Mouse (Mus musculus) CD4-positive, CD25-positive, alpha-beta regulatory T cell, adult 2 months (primary cell): ENCODE measurements at regions not wholly inside any gene's neighbourhood (a gene's known extent, or its start where the extent isn't known, plus 50 kb on each side); places are given as distances from the start of the nearest gene placed in this dataset.

Source experiments
- DNase-seq: peaks from one replicate; pipeline ENCODE4 v3.0.0-alpha.2; 2012; ENCODE audit warnings: low read depth, low spot score

GRCm38 (mm10) chr9:120811522-120811921 is 117.5 kb upstream of the Ctnnb1 start:
- no peak for DNase-seq

- DNase-seq = no peak
These were observed 116.3 kb upstream of the Ctnnb1 start for GRCm38 (mm10) chr9:120812667-120813210.

DNA sequence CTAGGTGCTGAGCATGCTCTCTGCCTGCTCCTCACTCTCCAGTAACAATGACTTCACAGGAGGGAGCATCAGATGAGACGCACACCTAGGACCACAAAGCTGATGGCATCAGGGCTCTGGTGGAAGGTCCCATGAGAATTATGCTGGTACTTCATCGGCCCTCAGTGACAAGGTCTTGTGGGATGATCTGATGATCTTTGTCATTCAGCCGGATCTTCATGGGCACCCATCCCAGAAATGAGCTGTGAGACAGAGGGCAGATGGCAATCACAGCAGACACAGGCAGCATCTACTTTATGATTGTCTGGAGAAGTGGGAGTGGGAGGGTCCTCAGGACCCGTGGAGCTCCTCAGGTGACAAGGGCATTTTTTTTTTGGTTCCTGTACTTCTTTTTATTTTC is 114.7 kb upstream of the Ctnnb1 start:
- no peak for DNase-seq

- DNase-seq = no peak
These were observed 110.2 kb upstream of the Ctnnb1 start for GRCm38 (mm10) chr9:120818726-120819317.

DNA sequence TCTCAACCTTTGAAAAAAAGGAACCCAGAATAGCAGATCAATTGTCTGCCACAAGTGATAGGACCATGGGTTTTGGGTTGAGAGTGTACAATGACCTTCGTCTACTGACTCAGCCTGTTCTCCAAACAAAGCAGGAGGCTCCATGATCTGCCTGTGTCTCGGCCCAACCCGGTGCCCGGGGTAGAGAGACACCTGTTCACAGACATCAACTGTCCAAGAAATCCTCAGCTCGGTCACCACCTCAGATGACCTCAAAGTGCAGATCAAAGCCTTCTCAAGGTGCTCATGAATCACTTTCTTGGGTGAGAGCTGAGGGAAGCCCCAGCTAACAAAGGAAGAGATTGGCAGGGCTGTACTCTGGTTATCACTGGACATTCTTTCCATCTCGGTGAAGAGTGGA is 108.1 kb upstream of the Ctnnb1 start:
- no peak for DNase-seq

- DNase-seq = no peak
These were observed 105.6 kb upstream of the Ctnnb1 start for GRCm38 (mm10) chr9:120823397-120823796.

DNA sequence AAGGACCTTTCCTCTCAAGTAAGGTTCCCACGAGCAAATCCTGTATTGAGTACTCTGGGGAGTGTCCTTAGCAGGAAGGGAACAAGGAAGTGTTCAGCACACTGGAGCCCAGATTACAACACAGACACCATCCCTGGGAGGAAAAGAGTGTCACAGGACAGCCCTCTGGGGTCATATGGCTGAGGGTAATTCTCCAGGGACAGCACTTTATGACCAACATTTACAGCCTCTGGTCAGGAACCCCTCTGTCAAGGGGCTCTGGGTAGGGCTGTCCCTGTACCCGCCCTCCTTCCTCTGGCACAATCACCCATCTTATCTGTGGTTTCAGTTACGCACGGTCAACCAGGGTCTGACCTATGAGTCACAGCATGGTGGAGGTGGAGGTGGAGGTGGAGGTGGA is 102.8 kb upstream of the Ctnnb1 start:
- DNase-seq = no peak

- no peak for DNase-seq
These were observed 98.5 kb upstream of the Ctnnb1 start for GRCm38 (mm10) chr9:120830526-120830925.

DNA sequence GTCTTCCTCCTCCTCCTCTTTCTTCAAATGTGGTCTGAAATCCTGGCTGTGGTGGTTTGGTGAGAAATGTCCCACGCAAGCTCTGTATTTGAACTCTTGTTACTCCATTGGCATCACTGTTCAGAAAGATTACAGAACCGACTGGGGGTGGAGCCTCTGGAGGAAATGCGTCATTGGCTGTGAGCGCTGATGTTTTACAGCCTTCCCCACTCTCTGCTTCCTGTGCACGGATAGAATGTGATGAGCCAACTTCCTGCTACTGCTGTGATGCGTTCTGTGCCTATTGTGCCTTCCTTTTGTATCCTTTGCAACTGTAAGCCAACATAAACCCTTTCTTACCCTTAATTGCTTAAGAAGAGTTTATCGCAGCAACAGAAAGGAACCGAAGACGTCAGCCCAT is 94.8 kb upstream of the Ctnnb1 start:
- no peak for DNase-seq

DNA sequence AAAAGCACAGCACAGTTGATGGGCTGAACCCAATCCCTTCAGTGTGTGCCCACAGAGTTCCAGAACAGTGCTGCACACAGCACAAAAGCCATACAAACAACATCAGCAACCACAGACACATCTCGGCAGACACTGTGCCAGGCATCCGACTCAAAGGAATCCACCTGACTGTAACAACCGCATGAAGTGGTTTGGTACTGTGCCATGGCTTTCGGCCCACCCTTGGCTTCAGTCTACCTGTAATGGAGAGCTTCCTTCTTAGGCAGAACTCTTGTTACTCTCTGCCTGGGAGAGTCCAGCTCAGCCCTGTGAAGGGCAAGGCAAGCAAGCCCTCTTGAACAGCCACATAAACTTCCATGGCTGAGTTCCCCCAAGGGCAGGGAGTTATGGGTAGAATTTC is 93.4 kb upstream of the Ctnnb1 start:
- DNase-seq = no peak

- DNase-seq = no peak
These were observed 91.4 kb upstream of the Ctnnb1 start for GRCm38 (mm10) chr9:120837431-120838150.

DNA sequence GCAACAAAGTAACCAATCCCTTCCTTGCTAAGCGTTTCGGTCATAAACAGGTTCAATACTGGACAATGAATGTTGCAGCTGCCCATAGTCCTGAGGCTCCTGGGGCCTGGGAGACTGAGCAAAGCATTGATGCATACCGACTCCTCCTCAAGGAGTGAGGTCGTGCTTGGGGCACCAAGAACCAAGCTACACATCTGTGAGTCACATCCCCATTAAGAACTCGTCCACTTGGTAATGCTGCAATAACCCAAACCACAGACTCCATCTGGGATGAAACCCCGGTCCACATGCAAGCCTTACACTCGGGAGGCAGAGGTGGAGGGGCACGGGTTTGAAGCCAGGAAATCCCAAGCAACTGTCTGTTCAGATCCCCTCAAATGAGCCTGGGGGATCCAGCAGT is 85.3 kb upstream of the Ctnnb1 start:
- no peak for DNase-seq

DNA sequence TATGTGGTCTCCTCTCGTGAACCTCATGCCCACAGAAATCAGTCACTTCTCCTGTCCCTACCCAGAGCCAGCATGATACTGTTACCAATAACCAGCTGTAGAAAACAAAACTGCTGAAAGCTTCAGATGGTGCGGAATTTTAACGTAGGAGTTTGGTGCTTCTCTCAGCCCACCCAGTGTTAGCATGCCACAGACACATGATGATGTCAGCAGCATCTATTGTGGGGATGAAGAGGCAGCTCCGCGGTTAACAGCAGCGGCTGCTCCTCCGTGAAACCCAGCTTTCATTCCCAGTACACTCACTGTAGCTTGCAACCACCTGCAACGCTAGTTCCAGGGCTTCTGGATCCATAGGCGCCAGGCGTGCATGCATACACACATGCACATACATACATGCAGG is 83.5 kb upstream of the Ctnnb1 start:
- no peak for DNase-seq

GRCm38 (mm10) chr9:120847649-120848048 is 81.4 kb upstream of the Ctnnb1 start:
- no peak for DNase-seq

DNA sequence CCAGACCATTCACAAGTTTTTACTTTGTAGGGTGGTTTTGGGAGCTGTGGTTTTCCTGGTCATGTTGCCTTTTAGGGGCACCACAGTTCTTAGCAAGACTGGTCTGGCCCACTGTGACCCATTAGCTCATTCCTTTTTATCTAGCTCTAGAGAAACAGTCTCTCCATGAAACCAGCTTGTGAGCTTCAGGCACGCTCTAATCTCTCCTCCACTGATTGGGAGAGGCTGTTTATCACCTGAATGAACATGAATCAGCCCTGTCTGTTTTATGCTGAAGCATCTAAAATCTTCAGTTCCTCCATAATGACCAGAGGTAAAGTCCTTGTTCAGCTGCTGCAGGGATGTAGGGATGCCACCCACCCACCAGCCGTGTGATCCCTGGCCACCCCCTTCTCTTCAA is 80.1 kb upstream of the Ctnnb1 start:
- no peak for DNase-seq

DNA sequence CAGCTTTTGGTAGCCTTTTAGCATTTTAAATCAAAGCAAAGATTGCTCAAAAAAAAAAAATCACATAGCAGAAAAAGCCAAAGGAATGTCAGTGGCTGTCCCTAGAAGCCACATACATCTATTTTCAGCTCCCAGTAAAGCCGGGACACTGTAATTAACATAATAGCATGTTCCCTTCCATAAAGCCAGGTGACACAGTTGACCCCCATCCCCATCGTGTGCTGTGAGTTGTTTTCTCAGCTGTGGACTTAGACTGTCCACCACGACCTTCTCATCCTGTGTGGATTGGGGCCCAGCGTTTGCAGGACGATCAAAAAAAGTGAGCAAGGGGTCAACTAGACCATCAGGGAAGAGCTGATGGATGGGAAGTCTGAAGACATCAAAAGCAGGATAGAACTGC is 78.9 kb upstream of the Ctnnb1 start:
- DNase-seq = no peak

GRCm38 (mm10) chr9:120851914-120852313 is 77.1 kb upstream of the Ctnnb1 start:
- no peak for DNase-seq

- no peak for DNase-seq
These were observed 76.4 kb upstream of the Ctnnb1 start for GRCm38 (mm10) chr9:120852572-120852971.

GRCm38 (mm10) chr9:120853032-120853597 is 75.9 kb upstream of the Ctnnb1 start:
- no peak for DNase-seq

- no peak for DNase-seq
These were observed 74.7 kb upstream of the Ctnnb1 start for GRCm38 (mm10) chr9:120854351-120854750.

DNA sequence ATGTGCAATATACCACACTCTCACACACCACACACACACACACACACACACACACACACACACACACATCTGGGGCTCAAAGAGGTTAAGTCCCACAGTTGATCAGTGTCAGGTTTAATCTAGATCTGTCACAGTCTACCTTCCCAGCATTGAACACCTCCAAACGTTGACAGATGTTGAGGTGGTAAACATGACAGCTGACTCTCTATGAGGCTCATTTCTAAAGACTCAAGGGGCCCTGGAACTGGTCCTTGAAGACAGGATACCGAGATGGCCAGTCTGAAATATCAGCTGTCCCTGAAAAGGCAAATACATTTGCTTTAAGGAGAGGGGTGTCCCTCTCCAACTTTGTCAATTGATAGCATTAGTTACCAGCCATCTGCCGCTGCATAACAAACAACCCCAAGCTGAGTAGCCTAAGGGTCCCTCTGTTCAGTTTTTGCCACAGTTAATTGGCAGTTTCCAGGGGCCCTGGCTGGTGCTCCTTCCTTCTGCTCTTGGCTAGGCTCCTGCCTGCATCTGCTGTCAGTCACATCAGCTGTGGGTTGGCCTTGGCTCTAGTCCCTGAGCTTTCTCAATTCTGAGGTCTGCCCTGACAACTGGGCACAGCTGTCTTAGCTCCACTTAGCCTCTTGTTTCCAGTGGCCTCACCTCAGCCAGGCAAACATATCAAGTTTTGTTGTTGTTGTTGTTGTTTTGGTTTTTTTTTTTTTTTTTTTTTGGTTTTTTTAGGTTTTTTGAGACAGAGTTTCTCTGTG is 73.5 kb upstream of the Ctnnb1 start:
- no peak for DNase-seq

DNA sequence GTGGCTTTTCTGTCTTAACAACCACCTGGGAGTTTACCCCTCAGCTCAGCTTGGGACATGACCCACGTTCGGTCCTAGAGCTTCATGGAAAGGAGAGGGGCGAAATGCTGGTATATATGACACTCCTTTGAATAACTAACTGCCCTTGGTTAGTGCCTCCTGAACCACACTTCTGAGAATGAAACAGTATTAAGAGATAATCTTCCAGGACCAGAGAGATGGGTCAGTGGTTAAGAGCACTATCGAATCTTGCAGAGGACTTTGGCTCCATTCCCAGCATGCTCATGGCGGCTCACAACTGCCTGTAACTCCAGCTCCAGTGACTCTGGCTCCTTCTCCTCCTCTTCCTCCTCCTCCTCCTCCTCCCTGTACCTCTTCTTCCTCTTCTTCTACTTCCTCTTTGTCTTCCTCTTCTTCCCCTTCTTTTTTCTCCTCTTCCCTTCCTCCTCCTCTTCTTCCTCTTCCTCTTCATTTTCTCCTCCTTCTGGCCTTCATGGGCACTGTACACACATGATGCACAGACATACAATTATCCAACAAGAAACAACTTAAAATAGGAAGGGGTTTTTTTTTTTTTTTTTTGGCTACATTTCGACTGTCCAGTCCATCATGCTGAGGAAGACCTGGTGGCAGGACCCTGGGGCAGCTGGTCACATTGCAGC is 71.0 kb upstream of the Ctnnb1 start:
- no peak for DNase-seq
